Comparison of ENCODE assay signal across 20 mouse cellular contexts in genomic region chr1:59435270-59435669, GRCm38 (mm10). TPM values are rescaled to one million over a fixed set of nuclear protein-coding genes. Genes with fewer than 3 reads are reported as not detected.
DNase-seq lines count a peak whose midpoint lies in the region; ATAC-seq and TF ChIP-seq lines count a peak whose summit lies in the region.
"Had no signal": no experiment of that assay in that cellular context is flagged by ENCODE, and none has a peak within 500 bp of the region (broad histone marks: within the 10 kb centered on the region; RNA-seq: fewer than 3 reads in every experiment).

No protein-coding gene starts in this region.

- no peak overlapping the region for H3K4me3 ChIP-seq in hindbrain, embryonic 10.5 days
- H3K4me3 ChIP-seq in hindbrain, postnatal 0 days (ENCODE audit: low read length) = no peak overlapping the region
- H3K4me3 ChIP-seq in CH12.LX (replicated peaks in 1 of 3; ENCODE audit: low read depth in 2 of 3, low read length in 2 of 3, poor library complexity in 1 of 3) = no peak overlapping the region
- H3K4me3 ChIP-seq in limb, embryonic 10.5 days = no peak overlapping the region
- H3K4me3 ChIP-seq: embryonic facial prominence, embryonic 12.5 days; forebrain, embryonic 13.5 days had no signal

- no peak for DNase-seq in hindbrain, embryonic 10.5 days (ENCODE audit: low spot score)
- no peak for DNase-seq in hindbrain, postnatal 0 days (ENCODE audit: low spot score)
- DNase-seq in CH12.LX (ENCODE audit: extremely low read depth) = peak; percentile 71
- no peak for DNase-seq in limb, embryonic 10.5 days (ENCODE audit: low spot score)
- DNase-seq in heart, adult 11 months = no peak
- DNase-seq: adrenal gland, adult 2 months; adrenal gland, postnatal 10 days; adrenal gland, postnatal 25 days; B cell, adult 2 months; cerebellum, adult 11 months; cerebellum, adult 18-20 months; cerebellum, adult 8-10 months; cerebellum, adult 9-11 months; cerebellum, postnatal 14 days; cerebellum, postnatal 36 days; embryo, embryonic 11 days had no signal

- in situ Hi-C loops in CH12.LX (cut with MboI; ENCODE audit: low pct_ligation_motif_present, low pct_unique_long_range_greater_than_20kb, low sequenced_read_pairs) = no loop called here

- TF ChIP-seq RAD21 in CH12.LX (IDR thresholded peaks at IDR 0.05; ENCODE audit: low read depth, low read length) = peak; percentile 33

- peak; percentile 80 for TF ChIP-seq EP300 in CH12.LX (IDR thresholded peaks at IDR 0.05; ENCODE audit: low read length)

- no peak for TF ChIP-seq CTCF in hindbrain, postnatal 0 days (IDR thresholded peaks at IDR 0.05; ENCODE audit: low read depth)
- TF ChIP-seq CTCF in CH12.LX (conservative IDR thresholded peaks at IDR 0.05 in 1 of 2, IDR thresholded peaks at IDR 0.05 in 1 of 2; ENCODE audit: low read depth in 2 of 2, low read length in 2 of 2) = peak in 1 of 2 experiments; percentile 26; a peak in 1 of 4 replicates

- H3K36me3 ChIP-seq in hindbrain, embryonic 10.5 days = no peaks in the 10 kb centered on the region
- H3K36me3 ChIP-seq in hindbrain, postnatal 0 days (ENCODE audit: insufficient read depth, low read length) = no peaks in the 10 kb centered on the region
- no peaks in the 10 kb centered on the region for H3K36me3 ChIP-seq in CH12.LX (replicated peaks in 1 of 2; ENCODE audit: control insufficient read depth in 1 of 2, insufficient read depth in 1 of 2, low read length in 1 of 2)
- no peaks in the 10 kb centered on the region for H3K36me3 ChIP-seq in limb, embryonic 10.5 days
- H3K36me3 ChIP-seq: embryonic facial prominence, embryonic 12.5 days had no signal

- peaks cover 52% of the 10 kb centered on the region for H3K4me1 ChIP-seq in hindbrain, embryonic 10.5 days (replicated peaks)
- peaks cover 3% of the 10 kb centered on the region; the same call in 1 of the 2 replicates for H3K4me1 ChIP-seq in hindbrain, postnatal 0 days (ENCODE audit: insufficient read depth, low read length)
- peaks cover 37 to 73% of the 10 kb centered on the region in 2 experiments for H3K4me1 ChIP-seq in CH12.LX (ENCODE audit: control insufficient read depth in 1 of 2, insufficient read depth in 2 of 2)
- peaks cover 40% of the 10 kb centered on the region for H3K4me1 ChIP-seq in limb, embryonic 10.5 days

- 89% methylated on average over 5 of the region's 5 CpGs for WGBS in hindbrain, embryonic 10.5 days
- WGBS in hindbrain, postnatal 0 days = 91% methylated on average over 5 of the region's 5 CpGs
- WGBS in limb, embryonic 10.5 days = 91% methylated on average over 5 of the region's 5 CpGs

- H3K27me3 ChIP-seq in hindbrain, embryonic 10.5 days (ENCODE audit: insufficient read depth, poor library complexity, severe bottlenecking) = no peaks in the 10 kb centered on the region
- no peaks in the 10 kb centered on the region for H3K27me3 ChIP-seq in hindbrain, postnatal 0 days (ENCODE audit: insufficient read depth, low read length)
- H3K27me3 ChIP-seq in CH12.LX (replicated peaks) = no peaks in the 10 kb centered on the region
- no peaks in the 10 kb centered on the region for H3K27me3 ChIP-seq in limb, embryonic 10.5 days (ENCODE audit: low read depth, poor library complexity, severe bottlenecking)
- H3K27me3 ChIP-seq: embryonic facial prominence, embryonic 12.5 days; forebrain, embryonic 13.5 days had no signal

- TF ChIP-seq POLR2A in CH12.LX (IDR thresholded peaks at IDR 0.05; ENCODE audit: low read depth, low read length) = peak; percentile 53

- ATAC-seq in hindbrain, postnatal 0 days = no peak
- ATAC-seq: CD4-positive, CD25-positive, alpha-beta regulatory T cell, adult 4 months; forebrain, embryonic 13.5 days; forebrain, embryonic 16.5 days had no signal

- dilution Hi-C loops in CH12.LX (cut with MboI; ENCODE audit: extremely low pct_ligation_motif_present, extremely low pct_unique_long_range_greater_than_20kb, low sequenced_read_pairs) = no loop called here

- no peak overlapping the region for H3K4me2 ChIP-seq in hindbrain, postnatal 0 days (ENCODE audit: low read depth, low read length)
- H3K4me2 ChIP-seq in CH12.LX (ENCODE audit: insufficient read depth, low read depth, poor library complexity, severe bottlenecking) = peak overlapping the region; percentile 19; the same call in 1 of the 2 replicates
- H3K4me2 ChIP-seq: embryonic facial prominence, embryonic 12.5 days; forebrain, embryonic 13.5 days had no signal

- no peaks in the 10 kb centered on the region for H3K79me2 ChIP-seq in CH12.LX (replicated peaks; ENCODE audit: control insufficient read depth, extremely low read depth, insufficient read depth, poor library complexity, severe bottlenecking)

- no peak overlapping the region for H3K9ac ChIP-seq in hindbrain, postnatal 0 days (replicated peaks; ENCODE audit: low read length)
- peak overlapping the region; percentile 40 for H3K9ac ChIP-seq in CH12.LX (ENCODE audit: insufficient read depth, low read depth)
- H3K9ac ChIP-seq: embryonic facial prominence, embryonic 12.5 days; forebrain, embryonic 13.5 days had no signal

- H3K27ac ChIP-seq in hindbrain, embryonic 10.5 days = peak overlapping the region; percentile 88
- no peak overlapping the region for H3K27ac ChIP-seq in hindbrain, postnatal 0 days
- peak overlapping the region; percentile 98 for H3K27ac ChIP-seq in CH12.LX (ENCODE audit: insufficient read depth, low read depth)
- H3K27ac ChIP-seq in limb, embryonic 10.5 days = peak overlapping the region; percentile 30; the same call in 1 of the 2 replicates
- H3K27ac ChIP-seq: embryonic facial prominence, embryonic 12.5 days; forebrain, embryonic 13.5 days had no signal

- H3K9me3 ChIP-seq in hindbrain, embryonic 10.5 days = no peaks in the 10 kb centered on the region
- no peaks in the 10 kb centered on the region for H3K9me3 ChIP-seq in hindbrain, postnatal 0 days (ENCODE audit: low read length)
- no peaks in the 10 kb centered on the region for H3K9me3 ChIP-seq in CH12.LX (replicated peaks; ENCODE audit: low read length)
- no peaks in the 10 kb centered on the region for H3K9me3 ChIP-seq in limb, embryonic 10.5 days (replicated peaks)
- H3K9me3 ChIP-seq: embryonic facial prominence, embryonic 12.5 days; forebrain, embryonic 13.5 days had no signal

TF ChIP-seq in CH12.LX, 34 proteins besides CTCF, POLR2A, EP300 and RAD21 (continues in another document):
- TF ChIP-seq ZC3H11A (IDR thresholded peaks at IDR 0.05; ENCODE audit: low read depth, low read length) (no peak), MYC (IDR thresholded peaks at IDR 0.05; ENCODE audit: low read depth, low read length) (peak; percentile 66; the same call in 1 of the 2 replicates), TCF12 (IDR thresholded peaks at IDR 0.05; ENCODE audit: low read depth, low read length) (peak; percentile 89), MAFK (IDR thresholded peaks at IDR 0.05; ENCODE audit: insufficient replicate concordance, low read length) (peak; percentile 45; the same call in 1 of the 2 replicates), ETS1 (conservative IDR thresholded peaks at IDR 0.05; ENCODE audit: low read depth, low read length) (peak; percentile 69; the same call in 1 of the 2 replicates), E2F4 (IDR thresholded peaks at IDR 0.05; ENCODE audit: insufficient replicate concordance, low read depth, low read length) (no peak), TBP (conservative IDR thresholded peaks at IDR 0.05; ENCODE audit: low read depth, low read length) (peak; percentile 72), ELF1 (IDR thresholded peaks at IDR 0.05; ENCODE audit: low read depth, low read length) (peak; percentile 63), KAT2A (IDR thresholded peaks at IDR 0.05; ENCODE audit: insufficient replicate concordance, low read length) (no peak), ZMIZ1 (IDR thresholded peaks at IDR 0.05; ENCODE audit: low read depth, low read length) (0 out of 2 replicates have a peak, but pooled peaks have one; percentile 12), SIN3A (IDR thresholded peaks at IDR 0.05; ENCODE audit: low read length) (peak; percentile 71; the same call in 1 of the 2 replicates), BHLHE40 (IDR thresholded peaks at IDR 0.05; ENCODE audit: low read depth, low read length) (peak; percentile 57; the same call in 1 of the 2 replicates), POLR2AphosphoS2 (IDR thresholded peaks at IDR 0.05; ENCODE audit: low read depth, low read length) (no peak), CHD1 (IDR thresholded peaks at IDR 0.05; ENCODE audit: low read depth, low read length) (peak; percentile 98), JUN (IDR thresholded peaks at IDR 0.05; ENCODE audit: insufficient read depth, low read depth, low read length) (peak; percentile 19; the same call in 1 of the 2 replicates), NELFE (IDR thresholded peaks at IDR 0.05; ENCODE audit: low read depth, low read length) (0 out of 2 replicates have a peak, but pooled peaks have one; percentile 31), SMC3 (IDR thresholded peaks at IDR 0.05; ENCODE audit: low read depth, low read length) (peak; percentile 52; the same call in 1 of the 2 replicates), PAX5 (IDR thresholded peaks at IDR 0.05; ENCODE audit: low read length) (no peak), JUND (conservative IDR thresholded peaks at IDR 0.05; ENCODE audit: low read depth, low read length) (peak; percentile 31), UBTF (IDR thresholded peaks at IDR 0.05; ENCODE audit: low read depth, low read length) (no peak), IRF4 (IDR thresholded peaks at IDR 0.05; ENCODE audit: low read depth, low read length) (peak; percentile 83), MXI1 (IDR thresholded peaks at IDR 0.05; ENCODE audit: low read depth, low read length) (peak; percentile 79; the same call in 1 of the 2 replicates), ZNF384 (IDR thresholded peaks at IDR 0.05; ENCODE audit: low read depth, low read length) (no peak), MAZ (IDR thresholded peaks at IDR 0.05; ENCODE audit: low read depth, low read length) (0 out of 2 replicates have a peak, but pooled peaks have one; percentile 44), GABPA (IDR thresholded peaks at IDR 0.05; ENCODE audit: insufficient replicate concordance, low read depth, low read length) (no peak), MEF2A (IDR thresholded peaks at IDR 0.05; ENCODE audit: borderline replicate concordance, low read depth, low read length) (peak; percentile 85), RCOR1 (conservative IDR thresholded peaks at IDR 0.05; ENCODE audit: low read depth, low read length) (no peak), NRF1 (IDR thresholded peaks at IDR 0.05; ENCODE audit: low read depth, low read length) (peak; percentile 18; the same call in 1 of the 2 replicates)

RNA-seq across cellular contexts. Expression of gene Fzd7, which starts 47.0 kb away (rescaled TPM):
- polyA plus RNA-seq in hindbrain, embryonic 10.5 days (2016; fragmentation: Nextera tagmentation; extraction: Ambion mirVana) = 14.4 and 16.1 TPM in 2 replicates
- 17.2 and 19.9 TPM in 2 replicates for total RNA-seq in hindbrain, postnatal 0 days (2014; rRNA removed)
- polyA plus RNA-seq in hindbrain, postnatal 0 days (2015; fragmentation: Nextera tagmentation; extraction: Ambion mirVana) = 1.4 and 1.8 TPM in 2 replicates
- total RNA-seq in CH12.LX (2012; rRNA removed) (8.2 and 10.1 TPM in 2 replicates), CH12.LX (2014; rRNA removed) (3.3 and 4.0 TPM in 2 replicates)
- 4.2 and 4.8 TPM in 2 replicates for polyA plus RNA-seq in CH12.LX (2012; ENCODE audit: insufficient read length, low read depth)
- 13.2 and 13.5 TPM in 2 replicates for polyA plus RNA-seq in limb, embryonic 10.5 days (2016; fragmentation: Nextera tagmentation; extraction: Ambion mirVana)
- polyA plus RNA-seq: CD4-positive, CD25-positive, alpha-beta regulatory T cell, adult 4 months had no signal
